Mouse (Mus musculus): Measurements from ENCODE around the gene Gm20075. TPM values are rescaled to one million over a fixed set of nuclear protein-coding genes. Genes with fewer than 3 reads are reported as not detected.
A peak's percentile ranks its signal among the peaks of the same experiment; 100 is the strongest.

Gm20075 gene
- polyA plus RNA-seq, 1 experiment from 2014 or later, result 37.8 TPM

GRCm38 (mm10) chr13:96040275-96041042 lies 40.7 kb downstream of the Gm20075 start:
- Histone ChIP-seq H3K4me3 (no peak overlapping the region), H3K36me3 (ENCODE audit: poor library complexity, severe bottlenecking) (no peaks in the 10 kb centered on the region), H3K9me3 (replicated peaks) (no peaks in the 10 kb centered on the region), H3K4me2 (no peak overlapping the region), H3K4me1 (peaks cover 4% of the 10 kb centered on the region; the same call in 1 of the 2 replicates), H3K27me3 (no peaks in the 10 kb centered on the region), H3K9ac (no peak overlapping the region), H3K27ac (no peak overlapping the region)
- WGBS, result 81% methylated on average over 11 of the region's 11 CpGs
- no peak for ATAC-seq

- H3K4me1 ChIP-seq, result no peaks in the 10 kb centered on the region
- H3K4me2 ChIP-seq, result no peak overlapping the region
- no peak overlapping the region for H3K27ac ChIP-seq
- 81% methylated on average over 1 of the region's 1 CpGs for WGBS
- no peaks in the 10 kb centered on the region for H3K36me3 ChIP-seq (ENCODE audit: poor library complexity, severe bottlenecking)
- H3K27me3 ChIP-seq, result no peaks in the 10 kb centered on the region
- no peak overlapping the region for H3K4me3 ChIP-seq
- no peak for ATAC-seq
- H3K9ac ChIP-seq, result no peak overlapping the region
- H3K9me3 ChIP-seq (replicated peaks), result no peaks in the 10 kb centered on the region
These were observed 41.6 kb downstream of the Gm20075 start for GRCm38 (mm10) chr13:96039536-96039935.

- Histone ChIP-seq H3K27me3 (no peaks in the 10 kb centered on the region), H3K9me3 (replicated peaks) (no peaks in the 10 kb centered on the region), H3K36me3 (ENCODE audit: poor library complexity, severe bottlenecking) (no peaks in the 10 kb centered on the region), H3K4me1 (no peaks in the 10 kb centered on the region), H3K4me2 (no peak overlapping the region), H3K9ac (no peak overlapping the region), H3K27ac (no peak overlapping the region), H3K4me3 (no peak overlapping the region)
- ATAC-seq, result peak; percentile 53
- 63% methylated on average over 19 of the region's 19 CpGs for WGBS
These were observed 50.6 kb downstream of the Gm20075 start for GRCm38 (mm10) chr13:96030368-96031223.

Other genes with a start within 250 kb of the Gm20075 start
- 9.1 and 9.9 TPM in 2 replicates for gene Iqgap2, start 189.5 kb downstream of the Gm20075 start, polyA plus RNA-seq (2015; fragmentation: Nextera tagmentation; extraction: Ambion mirVana)
- not detected in 2 replicates for gene Gm17190, start 678 bp upstream of the Gm20075 start, polyA plus RNA-seq (2015; fragmentation: Nextera tagmentation; extraction: Ambion mirVana)
- gene Sv2c, start 51.2 kb upstream of the Gm20075 start, polyA plus RNA-seq (2015; fragmentation: Nextera tagmentation; extraction: Ambion mirVana), result 1.2 and 1.9 TPM in 2 replicates

All from forebrain, embryonic 13.5 days (tissue).